Mouse (Mus musculus) Patski (cell line): ENCODE data around the gene Urgcp. TPM values are rescaled to one million over a fixed set of nuclear protein-coding genes. Genes with fewer than 3 reads are reported as not detected.

ENCODE experiments used
- ATAC-seq: fragments of 100-300 bp; one replicate; pipeline ENCODE4 v1.8.0; 2021
- CTCF ChIA-PET: fragments of 350-600 bp; sonication (Branson Sonifier 250); formaldehyde crosslinking; loops from one replicate; lab custom pipeline; 2022; ENCODE audit warnings: inconsistent platforms; lab: Charles Lee
- POLR2A ChIA-PET: fragments of 350-600 bp; sonication (Branson Sonifier 250); formaldehyde crosslinking; loops from one replicate; lab custom pipeline; 2022; ENCODE audit warnings: antibody characterized with exemption, inconsistent platforms; lab: Charles Lee
- DNase-seq: peaks from one replicate; pipeline ENCODE4 v3.0.0-alpha.2; 2011; ENCODE audit warnings: low read depth, low spot score
- H3K27me3 ChIP-seq: fragments of 371-371 bp; one replicate; pipeline ENCODE4 v1.5.1; 2021
- CTCF ChIP-seq: fragments of 100-300 bp; IDR thresholded peaks from one replicate; pipeline ENCODE4 v1.5.1; 2021
- in situ Hi-C: fragments of 300-500 bp; cut with MboI; formaldehyde crosslinking; loops from 3 replicates; pipeline ENCODE4 v1.11.1; 2018; ENCODE audit warnings: low pct_unique_long_range_greater_than_20kb, mixed read lengths
- polyA plus RNA-seq: library from polyadenylated mRNA; unstranded; gene quantifications from one replicate; pipeline ENCODE4 v1.2.3, GENCODE M21; 2021

Urgcp gene
- polyA plus RNA-seq, 1 experiment from 2014 or later: 25.5 TPM

DNA sequence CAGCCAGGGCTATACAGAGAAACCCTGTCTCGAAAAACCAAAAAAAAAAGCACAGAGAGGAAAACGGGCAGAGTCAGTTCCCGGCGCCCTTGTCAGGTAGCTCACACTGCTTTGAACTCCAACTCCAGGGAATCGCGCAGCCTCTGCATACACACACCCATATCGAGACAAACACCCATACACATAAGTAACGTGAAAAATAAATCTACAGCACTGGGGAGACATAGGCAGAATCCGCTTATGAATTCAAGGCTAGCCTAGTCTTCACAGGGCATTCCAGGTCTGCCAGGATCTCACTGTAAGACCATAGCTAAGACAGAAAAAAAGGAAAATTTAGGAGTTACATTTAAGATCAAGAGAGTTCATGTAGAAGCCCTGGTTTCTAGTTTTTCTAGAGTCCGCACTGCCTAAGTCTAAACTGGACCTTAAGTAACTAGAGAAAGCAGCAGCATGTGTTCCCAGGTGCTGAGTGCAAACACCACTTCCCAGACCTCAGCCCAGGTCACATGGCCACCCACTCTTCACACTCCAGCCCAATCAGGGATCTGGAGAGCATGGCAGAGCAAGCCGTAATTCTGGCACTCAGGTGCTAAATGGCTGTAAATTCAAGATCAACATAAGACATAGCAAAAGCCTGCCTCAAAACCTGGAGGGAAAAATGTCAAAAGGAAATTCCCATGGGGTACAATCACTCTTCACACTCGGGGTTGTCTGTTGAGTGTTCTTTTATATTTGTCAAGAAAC is 43.4 kb downstream of the Urgcp start:
- ATAC-seq: no peak
- ChIA-PET CTCF (interaction anchor here (1.0 to 1.7 kb wide), 3 partner anchors 8 to 16 kb away, joined by 3 to 6 read pairs (median 4); no protein-coding TSS in a partner anchor), POLR2A (no interaction called here)
- TF ChIP-seq CTCF: no peak
- no peaks in the 10 kb centered on the region for H3K27me3 ChIP-seq
- no peak for DNase-seq
- in situ Hi-C loops: no loop called here

GRCm38 (mm10) chr11:5716938-5717705 is 45.1 kb downstream of the Urgcp start:
- no peaks in the 10 kb centered on the region for H3K27me3 ChIP-seq
- DNase-seq (no peak), ATAC-seq (no peak)
- no peak for TF ChIP-seq CTCF
- POLR2A ChIA-PET: no interaction called here
- CTCF ChIA-PET: interaction anchor here (1.7 kb wide), 1 partner anchor 18 kb away, joined by 4 read pairs; no protein-coding TSS in a partner anchor
- in situ Hi-C loops: no loop called here

GRCm38 (mm10) chr11:5716246-5716645 is 45.9 kb downstream of the Urgcp start:
- ChIA-PET CTCF (no interaction called here), POLR2A (no interaction called here)
- ATAC-seq: no peak
- in situ Hi-C loops: no loop called here
- DNase-seq: no peak
- no peaks in the 10 kb centered on the region for H3K27me3 ChIP-seq
- no peak for TF ChIP-seq CTCF

GRCm38 (mm10) chr11:5715630-5716105 is 46.5 kb downstream of the Urgcp start, which contains the start of gene Mrps24:
TSS of gene Mrps24 (minus strand) at chr11:5715680.
- ChIA-PET POLR2A (no interaction called here), CTCF (no interaction called here)
- in situ Hi-C loops: no loop called here
- no peak for DNase-seq
- H3K27me3 ChIP-seq: no peaks in the 10 kb centered on the region
- ATAC-seq: no peak
- no peak for TF ChIP-seq CTCF

- ATAC-seq: no peak
- CTCF ChIA-PET: no interaction called here
- POLR2A ChIA-PET: no interaction called here
- in situ Hi-C loops: no loop called here
- H3K27me3 ChIP-seq: no peaks in the 10 kb centered on the region
- TF ChIP-seq CTCF: no peak
- DNase-seq: no peak
These were observed 47.0 kb downstream of the Urgcp start for GRCm38 (mm10) chr11:5715179-5715578.

DNA sequence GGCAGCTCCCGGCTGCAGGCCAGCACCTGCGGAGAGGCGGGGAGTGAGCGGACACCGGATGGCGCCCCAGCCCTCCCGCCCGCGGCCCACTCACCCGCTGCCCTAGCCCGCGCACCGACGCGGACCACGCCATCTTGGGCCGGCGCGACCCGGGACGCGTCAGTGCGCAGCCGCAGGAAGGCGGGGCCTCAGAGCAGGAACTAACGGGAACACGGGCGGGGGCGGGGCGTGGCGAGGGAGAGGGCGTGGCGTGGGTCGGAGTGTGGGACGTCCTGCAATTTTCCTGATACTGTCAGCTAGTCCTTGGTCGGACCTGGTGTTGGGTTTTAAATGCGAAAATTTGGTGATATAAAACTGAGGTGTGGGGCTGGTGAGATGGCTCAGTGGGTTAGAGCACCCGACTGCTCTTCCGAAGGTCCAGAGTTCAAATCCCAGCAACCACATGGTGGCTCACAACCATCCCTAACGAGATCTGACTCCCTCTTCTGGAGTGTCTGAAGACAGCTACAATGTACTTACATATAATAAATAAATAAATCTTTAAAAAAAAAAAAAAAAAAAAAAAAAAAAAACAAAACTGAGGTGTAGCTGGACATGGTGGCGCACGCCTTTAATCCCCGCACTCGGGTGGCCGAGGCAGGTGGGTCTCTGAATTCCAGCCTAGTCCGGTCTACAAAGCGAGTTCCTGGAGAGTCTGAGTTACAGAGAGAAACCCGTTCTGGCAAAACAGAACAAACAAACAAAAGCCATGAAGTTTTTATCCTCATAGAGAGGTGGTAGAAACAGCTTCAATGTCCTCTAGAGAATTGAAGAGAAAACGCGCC is 54.4 kb downstream of the Urgcp start:
- ChIA-PET POLR2A (interaction anchor here (1.2 kb wide), 1 partner anchor 20 kb away, joined by 3 read pairs; no protein-coding TSS in a partner anchor), CTCF (interaction anchor here (1.7 kb wide), 1 partner anchor 11 kb away, joined by 6 read pairs; no protein-coding TSS in a partner anchor)
- no peaks in the 10 kb centered on the region for H3K27me3 ChIP-seq
- in situ Hi-C loops: no loop called here
- no peak for TF ChIP-seq CTCF
- ATAC-seq (peak; percentile 79), DNase-seq (peak; percentile 41)

GRCm38 (mm10) chr11:5706874-5707529 is 55.2 kb downstream of the Urgcp start:
- DNase-seq (no peak), ATAC-seq (no peak)
- CTCF ChIA-PET: interaction anchor here (1.4 kb wide), 1 partner anchor 16 kb away, joined by 3 read pairs; no protein-coding TSS in a partner anchor
- in situ Hi-C loops: no loop called here
- H3K27me3 ChIP-seq: no peaks in the 10 kb centered on the region
- POLR2A ChIA-PET: interaction anchor here (1.2 kb wide), 1 partner anchor 21 kb away, joined by 3 read pairs; no protein-coding TSS in a partner anchor
- no peak for TF ChIP-seq CTCF

- ChIA-PET CTCF (interaction anchor here (1.4 kb wide), 1 partner anchor 15 kb away, joined by 3 read pairs; no protein-coding TSS in a partner anchor), POLR2A (no interaction called here)
- in situ Hi-C loops: no loop called here
- no peak for ATAC-seq
- no peak for DNase-seq
- TF ChIP-seq CTCF: no peak
- no peaks in the 10 kb centered on the region for H3K27me3 ChIP-seq
These were observed 56.2 kb downstream of the Urgcp start for GRCm38 (mm10) chr11:5705972-5706371.

DNA sequence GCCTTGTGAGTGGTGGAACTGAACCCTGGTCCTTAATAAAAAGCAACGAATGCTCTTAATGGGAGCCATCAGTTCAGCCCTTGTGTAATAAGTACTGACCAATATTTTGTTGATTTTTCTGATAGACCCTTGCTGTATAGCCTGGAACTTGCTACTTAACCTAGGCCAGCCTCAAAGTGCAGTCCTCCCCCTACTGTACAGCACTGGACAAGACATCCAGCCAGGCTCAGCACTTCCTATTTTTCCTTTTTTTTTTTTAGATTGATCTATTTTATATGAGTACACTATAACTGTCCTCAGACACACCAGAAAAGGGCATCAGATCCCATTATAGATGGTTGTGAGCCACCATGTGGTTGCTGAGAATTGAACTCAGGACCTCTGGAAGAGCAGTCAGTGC is 58.8 kb downstream of the Urgcp start:
- ATAC-seq (no peak), DNase-seq (no peak)
- CTCF ChIA-PET: no interaction called here
- POLR2A ChIA-PET: no interaction called here
- no peaks in the 10 kb centered on the region for H3K27me3 ChIP-seq
- in situ Hi-C loops: no loop called here
- peak; percentile 6 for TF ChIP-seq CTCF

DNA sequence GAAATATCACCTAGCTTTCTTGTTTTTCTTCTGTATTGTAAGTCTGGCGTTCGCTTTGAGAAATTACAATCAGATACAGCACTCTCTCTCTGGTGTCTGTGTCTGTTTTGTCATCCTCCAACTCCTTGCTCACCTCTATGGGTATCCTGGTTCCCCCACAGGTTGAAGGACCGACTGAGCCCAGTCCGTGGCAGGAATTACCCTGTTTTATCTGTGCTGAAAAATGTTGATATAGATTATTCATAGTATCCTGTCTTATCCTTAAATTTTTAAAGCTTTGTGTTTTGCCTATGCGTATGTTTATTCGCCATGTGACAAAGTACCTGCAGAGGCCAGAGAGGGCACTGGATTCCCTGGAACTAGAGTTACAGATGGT is 59.2 kb downstream of the Urgcp start:
- ChIA-PET POLR2A (no interaction called here), CTCF (interaction anchor here (0.7 to 1.5 kb wide), 2 partner anchors 11 to 166 kb away, joined by 3 to 4 read pairs; no protein-coding TSS in a partner anchor)
- in situ Hi-C loops: no loop called here
- DNase-seq (no peak), ATAC-seq (no peak)
- H3K27me3 ChIP-seq: no peaks in the 10 kb centered on the region
- no peak for TF ChIP-seq CTCF
